Mouse (Mus musculus) frontal cortex, postnatal 36 days (tissue): ENCODE results near the gene Cep68.
"Not testable (repeated sequence)": the region's sequence is repeated elsewhere in the genome, so short reads cannot be mapped to it uniquely, and the experiment has no call there.

Source experiments
- DNase-seq, 2 experiments: peaks; one replicate each; pipeline ENCODE4 v3.0.0; 2022; ENCODE audit warnings: low spot score in 2 of 2

Cep68 gene

DNA sequence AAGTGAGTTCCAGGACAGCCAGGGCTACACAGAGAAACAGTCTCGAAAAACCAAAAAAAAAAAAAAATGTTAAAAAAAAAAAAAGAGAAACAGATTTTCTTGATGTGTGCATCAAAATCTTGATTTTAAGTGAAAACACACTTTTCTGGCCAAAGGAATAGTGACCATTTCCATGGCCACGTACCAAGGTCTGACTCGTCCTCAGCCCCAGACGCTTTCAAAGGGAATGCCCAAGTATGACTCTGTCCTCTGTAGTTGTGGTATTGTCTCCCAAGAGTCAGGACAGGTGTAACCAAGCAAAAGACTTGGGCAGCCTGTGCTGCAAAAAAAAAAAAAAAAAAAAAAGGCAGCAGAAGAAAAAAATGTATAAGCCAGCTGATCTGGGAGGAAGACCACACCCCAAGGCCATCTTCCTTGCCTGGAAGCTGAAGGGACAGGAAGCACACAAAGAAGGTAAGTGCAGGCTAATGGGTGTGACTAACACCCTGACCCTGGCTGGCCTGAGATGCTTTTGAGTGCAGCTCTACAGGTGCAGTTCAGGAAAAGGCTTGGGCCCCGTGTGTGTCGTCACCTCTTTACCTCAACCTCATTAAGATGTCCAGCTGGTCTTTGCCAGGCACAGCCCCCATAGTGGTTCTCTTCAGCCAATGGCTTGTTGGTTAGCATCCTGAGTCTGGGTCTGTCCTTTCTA lies 6.7 kb downstream of the Cep68 start:
- no peak for DNase-seq

DNA sequence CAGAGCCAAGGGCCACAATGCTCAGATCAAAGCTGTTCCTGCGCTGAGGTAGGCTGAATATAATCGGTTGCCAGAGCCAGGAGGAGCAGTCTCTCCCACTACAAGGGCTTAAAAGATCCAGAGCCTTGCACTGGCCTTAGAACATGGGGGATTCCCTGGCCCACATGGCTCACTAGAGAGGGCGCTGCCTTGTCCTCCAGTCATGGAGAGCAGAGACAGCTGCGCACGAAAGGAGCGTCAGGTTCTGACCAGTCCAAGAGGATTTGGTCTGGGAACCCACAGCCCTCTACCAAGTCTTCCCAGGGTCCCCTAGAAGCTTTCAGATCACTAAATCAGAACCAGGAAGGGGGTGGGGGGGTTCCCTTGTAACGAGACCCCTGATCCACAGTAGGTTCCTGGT lies 7.9 kb downstream of the Cep68 start:
- DNase-seq, result no peak

DNA sequence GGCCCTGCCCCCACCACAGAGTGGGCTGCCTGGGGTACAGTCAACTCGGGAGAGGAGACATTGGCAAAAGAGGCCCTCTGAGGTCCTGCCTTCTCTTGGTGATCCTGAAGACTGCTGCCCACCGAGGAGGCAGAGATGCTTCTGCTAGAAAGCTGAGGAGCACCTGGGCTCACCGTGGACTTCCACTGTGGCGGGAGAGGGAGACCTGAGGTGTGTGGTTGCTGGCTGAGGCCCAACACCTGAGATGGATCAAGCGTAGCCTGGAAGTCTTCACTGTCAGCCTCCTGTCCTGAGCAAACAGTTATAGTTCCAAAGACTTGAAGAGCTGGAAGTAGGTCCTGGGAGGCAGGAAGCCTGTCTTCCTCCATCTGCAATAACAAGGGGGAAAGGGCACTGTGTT lies 8.9 kb downstream of the Cep68 start:
- no peak for DNase-seq

DNA sequence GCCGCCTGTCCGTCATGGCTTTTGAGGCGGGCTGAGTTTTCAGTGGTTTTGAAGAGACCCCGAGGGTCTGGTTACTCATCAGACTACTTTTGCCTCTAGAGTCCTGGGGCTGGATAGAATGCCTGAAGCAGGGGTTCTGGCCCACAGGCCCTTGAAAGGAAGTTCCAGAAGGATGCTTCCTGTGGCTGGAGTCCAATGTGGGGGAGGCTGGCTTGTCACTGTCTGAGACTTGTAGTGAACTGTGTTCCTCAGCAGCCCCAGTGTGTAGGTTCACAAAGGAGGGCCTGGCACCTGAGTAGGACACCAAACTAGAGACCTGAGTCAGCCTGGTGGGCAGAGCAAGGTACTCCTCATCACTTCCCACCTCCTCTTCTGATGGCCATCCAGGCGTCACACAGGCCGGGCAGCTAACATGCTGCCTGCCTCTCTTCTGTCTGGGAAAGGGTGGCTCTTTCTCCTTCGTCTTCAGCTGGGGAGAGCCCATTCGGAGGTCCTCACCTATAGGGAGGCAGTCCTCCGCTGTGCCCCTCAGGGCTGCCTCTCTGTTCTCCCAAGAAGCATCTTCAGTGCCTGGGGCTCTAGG lies 9.9 kb downstream of the Cep68 start:
- DNase-seq, result no peak

DNA sequence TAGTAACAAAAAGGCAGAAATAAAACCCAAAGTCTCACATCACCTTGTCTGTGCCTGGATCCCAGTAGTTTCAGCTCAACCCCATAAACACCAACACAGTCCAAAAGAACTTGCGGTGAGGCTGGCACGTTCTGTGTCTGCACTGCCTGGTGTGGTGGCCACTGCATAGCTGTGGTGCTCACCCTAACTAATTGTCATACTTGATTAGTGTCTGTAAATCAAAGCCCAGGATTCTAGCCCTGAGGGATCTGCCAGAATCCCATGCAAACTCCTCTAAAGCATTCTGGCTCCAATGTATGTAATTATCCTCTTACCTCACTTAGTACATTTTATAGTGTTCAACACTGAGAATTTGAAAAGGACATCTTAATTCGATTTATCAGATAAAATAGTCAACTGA lies 11.3 kb downstream of the Cep68 start:
- no peak for DNase-seq

DNA sequence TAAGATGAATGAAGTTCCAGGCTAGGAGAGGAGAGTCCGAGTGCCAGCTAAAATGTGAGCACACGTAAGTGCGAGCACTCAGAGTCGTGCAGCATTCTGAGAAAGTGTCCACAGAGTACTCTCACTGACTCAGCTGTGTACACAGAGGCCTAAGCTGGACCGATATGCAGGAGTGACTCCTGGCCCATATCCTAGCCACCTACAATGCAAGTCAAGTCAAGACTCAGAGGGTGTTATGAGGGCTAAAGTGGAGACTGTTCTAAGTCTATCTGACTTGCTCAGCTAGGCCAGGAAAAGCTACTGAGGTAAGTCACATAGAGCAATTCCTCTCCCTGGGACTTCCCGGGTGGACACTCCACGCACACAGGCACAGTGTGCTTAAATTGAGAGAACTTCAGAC lies 12.2 kb downstream of the Cep68 start:
- no peak for DNase-seq

DNA sequence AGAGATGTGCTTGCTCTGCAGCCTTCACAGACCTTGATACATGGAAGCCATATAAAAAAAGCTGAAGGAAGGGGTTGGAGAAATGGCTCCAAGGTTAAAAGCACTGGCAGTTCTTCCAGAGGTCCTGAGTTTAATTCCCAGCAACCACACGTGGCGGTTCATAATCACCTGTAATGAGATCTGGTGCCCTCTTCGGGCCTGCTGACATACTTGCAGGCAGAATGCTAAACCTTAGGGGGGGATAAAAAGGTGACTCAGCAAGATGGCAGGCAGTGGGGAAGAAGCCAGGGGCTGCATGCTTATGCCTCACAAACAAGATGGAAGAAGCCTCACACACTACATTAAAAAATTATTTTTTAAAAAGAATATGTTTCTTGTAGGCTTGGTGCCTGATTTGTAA lies 15.0 kb downstream of the Cep68 start:
- no peak for DNase-seq

DNA sequence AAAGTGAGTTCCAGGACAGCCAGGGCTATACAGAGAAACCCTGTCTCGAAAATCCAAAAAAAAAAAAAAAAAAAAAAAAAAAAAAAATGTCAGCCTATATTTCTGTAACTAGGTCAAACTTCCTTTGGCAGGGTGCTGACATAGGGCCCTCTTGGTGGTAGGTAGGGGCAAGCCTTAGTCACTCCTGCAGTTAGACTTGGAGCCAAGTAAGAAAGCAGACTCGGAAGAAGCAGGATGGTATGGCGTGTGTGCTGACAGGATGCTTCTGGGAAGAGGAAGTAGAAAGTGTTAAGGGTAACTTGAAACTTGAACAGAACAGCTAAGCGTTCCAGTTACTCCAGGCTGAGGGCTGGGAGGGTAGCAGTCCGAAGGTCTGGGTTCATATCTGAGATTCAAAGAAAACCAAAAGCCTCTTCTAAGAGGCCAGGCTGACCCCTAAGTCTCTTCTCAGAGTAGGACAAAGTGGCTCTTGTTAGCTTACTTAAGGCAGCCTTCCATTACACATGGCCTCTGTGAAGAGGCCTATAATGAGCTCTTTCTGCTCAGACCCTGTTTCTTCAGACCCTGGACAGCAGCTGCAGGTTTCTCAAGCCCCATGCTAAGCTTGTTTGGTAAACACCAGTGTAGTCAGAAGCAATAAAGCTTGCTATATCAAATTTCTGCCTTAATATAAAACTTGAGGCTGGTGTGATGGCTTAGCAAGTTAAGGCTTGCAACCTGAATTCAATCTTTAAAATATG lies 17.0 kb downstream of the Cep68 start:
- DNase-seq, result no peak

DNA sequence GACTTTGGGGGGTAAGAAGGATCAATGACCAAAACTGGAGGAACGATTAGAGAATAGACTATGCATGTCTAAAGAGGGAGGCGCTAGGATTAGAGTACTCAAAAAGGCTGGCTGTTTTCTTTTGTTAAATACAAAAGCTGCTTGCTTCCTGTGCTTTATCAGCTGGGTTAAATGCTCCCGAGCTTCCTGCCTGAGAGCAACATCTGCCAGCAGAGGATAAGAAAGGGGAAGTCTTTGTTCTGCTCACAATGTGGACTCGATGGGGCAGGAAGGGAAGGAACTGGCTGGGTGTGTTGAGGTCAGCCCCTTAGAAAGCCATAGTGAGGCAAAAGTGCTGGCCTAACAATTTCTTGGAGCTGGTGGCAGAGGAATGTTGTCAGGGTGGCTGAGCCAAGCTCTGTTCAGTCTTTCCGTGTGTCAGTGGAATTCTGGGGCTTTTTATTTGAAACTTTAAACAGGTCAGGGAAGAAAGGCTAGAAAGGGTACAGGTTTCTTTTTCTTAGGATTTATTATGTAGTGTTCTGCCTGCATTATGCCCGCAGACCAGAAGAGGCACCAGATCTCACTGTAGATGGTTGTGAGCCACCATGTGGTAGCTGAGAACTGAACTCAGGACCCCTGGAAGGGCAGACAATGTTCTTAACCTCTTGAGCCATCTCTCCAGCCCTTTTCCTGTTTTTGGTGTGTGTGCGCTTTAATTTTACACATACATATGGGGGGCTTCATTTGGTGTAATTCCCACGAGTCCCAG lies 17.9 kb downstream of the Cep68 start:
- DNase-seq, result no peak

DNA sequence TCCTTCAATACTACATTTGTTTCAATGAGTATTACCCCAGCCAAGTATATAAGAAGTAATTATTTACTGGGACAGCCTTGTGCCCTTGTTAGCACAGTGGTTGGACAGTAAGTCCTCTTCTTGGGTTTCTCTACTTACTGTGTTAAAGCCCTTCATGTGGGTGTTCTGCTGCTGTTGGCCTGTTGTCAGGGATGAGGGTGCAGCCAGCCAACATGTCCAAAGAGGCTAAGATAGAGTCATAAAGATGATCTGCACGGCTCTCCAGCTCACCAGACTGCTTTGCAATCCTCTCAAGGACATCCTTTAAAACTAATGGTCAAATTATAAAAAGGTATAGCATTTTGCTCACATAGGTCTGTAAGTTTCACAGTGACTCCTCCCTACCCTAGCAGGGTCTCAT lies 18.9 kb downstream of the Cep68 start:
- DNase-seq, result no peak

DNA sequence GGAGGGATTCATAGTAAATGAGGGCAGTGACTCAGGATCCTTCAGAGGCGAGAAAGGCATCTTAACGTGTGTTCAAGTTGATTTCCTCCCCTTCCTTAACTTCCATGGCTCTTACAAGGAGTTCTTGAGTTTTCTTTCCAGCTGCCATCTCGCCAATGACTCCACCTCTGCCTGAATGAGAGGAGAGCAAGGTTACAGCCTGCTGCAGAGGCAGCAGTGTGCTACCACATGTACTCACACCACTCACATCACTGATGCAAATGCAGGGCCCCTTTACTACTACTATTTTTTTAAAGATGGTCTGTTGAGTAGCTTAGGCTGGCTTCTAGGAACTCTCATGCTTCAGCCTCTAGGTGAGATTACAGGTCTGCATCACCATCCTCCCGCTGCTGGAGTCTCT lies 19.9 kb downstream of the Cep68 start:
- no peak for DNase-seq

DNA sequence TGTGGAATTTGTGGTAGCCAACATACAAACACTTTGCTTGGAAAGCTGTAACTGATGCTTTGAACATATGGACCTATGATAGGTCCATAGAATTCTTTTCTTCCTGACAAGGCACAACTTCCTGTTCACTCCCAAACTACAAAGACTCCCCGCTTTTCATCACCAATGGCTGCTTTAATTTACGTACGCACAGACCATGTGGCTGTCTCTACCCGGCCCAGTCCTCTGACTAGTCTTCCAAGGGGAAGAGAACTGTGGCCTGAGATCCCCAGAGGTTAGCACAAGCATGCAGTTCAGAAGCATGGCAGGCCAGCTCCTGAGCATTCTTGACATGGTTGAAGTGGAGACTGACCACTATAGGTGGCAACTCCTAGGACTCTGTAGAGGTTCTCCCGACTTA lies 20.6 kb downstream of the Cep68 start:
- DNase-seq, result no peak

DNA sequence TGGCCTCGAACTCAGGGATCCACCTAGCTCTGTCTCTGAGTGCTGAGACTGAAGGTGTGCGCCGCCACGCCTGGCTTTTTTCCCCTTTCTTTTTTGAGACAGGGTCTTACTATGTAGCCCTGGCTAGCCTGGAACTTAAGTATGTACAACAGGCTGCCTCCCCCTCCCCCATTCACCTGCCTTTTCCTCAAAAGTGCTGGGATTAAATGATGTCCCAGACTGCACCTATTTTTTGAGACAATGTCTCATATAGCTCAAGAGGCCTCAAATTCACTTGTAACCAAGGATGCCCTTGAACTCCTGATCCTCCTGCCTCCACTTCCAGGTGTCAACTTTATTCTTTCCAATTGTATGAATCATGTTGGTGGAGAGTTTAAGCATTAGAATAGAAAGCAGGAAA lies 23.3 kb downstream of the Cep68 start:
- DNase-seq, result no peak

DNA sequence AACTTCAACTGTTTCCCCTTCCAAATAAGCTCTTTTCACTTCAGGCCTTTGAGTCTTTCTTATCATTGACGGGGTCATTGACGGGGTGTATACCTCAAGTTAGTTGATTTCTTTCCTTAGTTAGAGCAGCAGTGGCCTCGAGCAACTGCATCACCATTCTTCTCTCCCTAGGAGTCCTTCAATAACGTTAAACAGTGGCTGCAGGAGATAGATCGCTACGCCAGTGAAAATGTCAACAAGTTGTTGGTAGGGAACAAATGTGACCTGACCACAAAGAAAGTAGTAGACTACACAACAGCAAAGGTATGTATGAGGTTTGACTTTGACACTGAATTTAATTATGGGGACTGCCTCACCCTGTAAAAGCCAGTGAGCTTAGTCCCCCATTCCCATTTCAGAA lies 25.0 kb downstream of the Cep68 start:
- DNase-seq, result no peak

DNA sequence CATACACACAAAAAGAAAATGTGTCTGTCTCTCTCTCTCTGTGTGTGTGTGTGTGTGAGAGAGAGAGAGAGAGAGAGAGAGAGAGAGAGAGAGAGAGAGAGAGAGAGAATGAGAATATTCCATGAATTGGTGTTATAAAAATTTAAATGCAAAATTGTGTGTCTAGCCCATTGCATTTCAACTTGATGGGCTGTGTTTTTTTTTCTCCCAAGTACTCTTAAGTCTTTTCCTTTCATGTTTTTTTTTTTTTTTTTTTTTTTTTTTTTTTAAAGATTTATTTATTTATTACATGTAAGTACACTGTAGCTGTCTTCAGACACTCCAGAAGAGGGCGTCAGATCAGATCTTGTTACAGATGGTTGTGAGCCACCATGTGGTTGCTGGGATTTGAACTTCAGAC lies 27.6 kb downstream of the Cep68 start:
- DNase-seq, result not testable (repeated sequence)

DNA sequence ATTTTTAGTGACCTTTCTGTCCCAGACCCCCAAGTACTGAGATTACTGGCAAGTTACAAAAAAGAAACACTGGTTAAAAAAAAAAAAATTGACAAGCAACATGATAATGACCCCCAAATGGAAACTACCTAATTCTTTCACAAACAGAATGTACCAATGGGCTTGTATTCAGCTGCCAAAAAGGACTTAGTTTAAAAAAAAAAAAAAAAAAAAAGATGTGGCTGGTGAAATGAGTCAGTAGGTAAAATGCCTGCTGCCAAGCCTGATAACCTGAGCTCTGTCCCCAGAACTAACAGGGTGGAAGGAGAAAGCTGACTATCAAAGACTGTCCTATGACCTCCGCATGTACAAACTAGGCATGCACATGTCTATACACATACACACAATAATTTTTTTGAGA lies 32.0 kb downstream of the Cep68 start:
- DNase-seq, result no peak

DNA sequence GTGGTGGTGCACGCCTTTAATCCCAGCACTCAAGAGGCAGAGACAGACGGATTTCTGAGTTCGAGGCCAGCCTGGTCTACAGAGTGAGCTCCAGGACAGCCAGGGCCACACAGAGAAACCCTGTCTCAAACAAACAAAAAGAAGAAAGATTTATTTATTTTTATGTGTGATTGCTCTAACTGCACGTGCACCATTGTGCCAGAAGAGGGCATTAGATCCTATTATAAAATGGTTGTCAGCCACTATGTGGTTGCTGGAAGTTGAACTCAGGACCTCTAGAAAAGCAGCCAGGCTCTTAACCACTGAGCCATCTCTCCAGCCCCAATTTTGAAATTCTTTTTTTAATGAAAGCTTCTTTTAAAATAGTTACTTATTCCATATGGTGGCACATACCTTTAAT lies 32.8 kb downstream of the Cep68 start:
- no peak for DNase-seq

DNA sequence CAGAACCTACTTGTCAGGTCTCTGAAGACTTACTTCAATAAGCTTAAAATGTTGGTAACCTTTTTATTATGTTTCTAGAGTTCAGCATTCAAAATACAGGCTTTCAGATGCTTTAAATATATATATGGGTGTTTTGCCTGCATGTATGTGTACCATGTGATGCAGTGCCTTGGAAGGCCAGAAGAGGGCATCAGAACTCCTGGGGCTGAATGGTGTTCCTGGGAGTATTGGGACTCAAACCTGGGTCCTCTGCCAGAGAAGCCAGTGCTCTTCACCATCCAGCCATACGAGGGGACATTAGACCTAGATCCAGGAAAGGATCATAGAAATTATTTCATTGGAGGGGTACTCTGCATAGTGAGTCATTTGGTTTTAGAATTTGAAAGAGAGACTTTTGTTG lies 34.5 kb downstream of the Cep68 start:
- DNase-seq, result no peak

DNA sequence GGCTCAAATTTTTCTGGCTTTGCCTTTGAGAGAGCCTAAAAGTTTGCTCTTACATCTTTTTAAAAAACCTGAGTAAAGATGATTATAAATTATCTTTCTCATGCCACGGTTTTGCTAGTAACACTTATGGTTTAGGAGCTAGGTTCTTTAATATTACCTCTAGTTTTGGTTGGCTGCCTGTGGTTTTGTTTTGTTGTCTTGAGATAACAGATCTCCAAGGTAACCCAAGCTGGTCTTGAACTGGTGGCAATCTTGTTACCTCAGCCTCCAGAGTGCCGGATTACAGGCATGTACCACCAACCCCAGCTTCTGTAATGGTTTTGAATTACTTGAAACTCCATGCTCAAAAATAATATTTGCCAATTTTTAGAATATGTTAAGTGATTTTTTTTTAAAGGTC lies 37.4 kb downstream of the Cep68 start:
- no peak for DNase-seq

DNA sequence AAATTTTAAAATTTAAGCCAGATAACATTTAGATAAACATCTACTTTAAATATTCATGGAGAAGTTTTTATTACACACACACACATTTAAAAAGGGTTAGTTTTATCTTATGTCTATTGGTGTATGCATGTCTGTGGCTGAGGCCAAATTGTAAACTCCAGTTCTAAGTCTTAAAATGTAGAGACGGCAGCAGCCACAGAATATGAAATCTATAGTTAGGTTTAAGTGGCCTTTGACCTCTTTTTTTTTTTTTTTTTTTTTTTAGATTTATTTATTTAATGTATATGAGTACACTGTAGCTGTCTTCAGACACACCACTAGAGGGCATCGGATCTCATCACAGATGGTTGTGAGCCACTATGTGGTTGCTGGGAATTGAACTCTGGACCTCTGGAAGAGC lies 41.6 kb downstream of the Cep68 start:
- no peak for DNase-seq

DNA sequence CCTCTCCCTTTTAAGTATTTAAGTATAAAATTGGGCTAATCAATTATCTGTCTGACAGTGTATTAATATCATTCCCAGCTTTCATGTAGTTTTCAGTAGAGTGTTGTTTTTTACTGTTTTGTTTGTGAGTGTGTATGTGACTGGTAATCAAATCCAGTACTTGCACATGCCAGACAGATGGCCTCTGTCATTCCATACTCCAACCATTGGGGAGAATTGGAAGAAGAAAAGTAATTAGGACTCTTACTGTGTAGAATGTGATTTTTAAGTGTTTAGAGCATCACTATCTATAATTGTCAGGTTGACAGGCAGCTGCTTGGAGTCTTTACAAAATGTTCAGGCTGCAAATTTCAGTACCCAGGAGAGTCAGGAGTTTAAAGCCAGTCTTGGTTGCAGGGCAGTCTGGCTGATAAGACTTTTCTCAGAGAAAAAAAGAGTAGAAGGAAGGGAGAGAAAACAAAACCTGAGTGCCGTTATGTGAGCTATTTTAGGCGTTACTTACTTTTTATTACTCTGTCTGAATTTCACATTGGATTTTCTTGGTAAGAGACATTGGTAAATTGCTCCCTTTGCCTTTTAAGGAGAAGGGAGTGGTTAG lies 42.5 kb downstream of the Cep68 start:
- no peak for DNase-seq

DNA sequence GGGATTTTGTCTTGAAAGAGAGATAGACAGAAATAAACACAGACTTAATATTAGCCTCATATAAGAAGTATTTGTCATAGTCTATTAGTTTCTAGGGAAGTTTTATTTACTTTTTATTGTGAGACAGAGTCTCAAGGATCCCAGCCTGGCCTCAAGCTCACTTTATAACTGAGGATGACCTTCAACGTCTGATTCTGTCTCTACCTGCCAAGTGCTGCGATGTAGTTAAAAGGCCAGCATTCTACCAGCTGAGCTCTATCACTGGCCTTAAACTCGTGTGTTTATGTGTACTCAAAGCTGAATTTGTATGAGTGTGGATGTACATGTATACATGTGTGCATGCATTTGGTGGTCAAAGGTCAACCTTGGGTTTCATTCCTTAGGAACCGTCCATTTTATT lies 43.7 kb downstream of the Cep68 start:
- no peak for DNase-seq
